Mouse (Mus musculus): ENCODE data around the gene Kirrel. TPM values are rescaled to one million over a fixed set of nuclear protein-coding genes. Genes with fewer than 3 reads are reported as not detected.
"Not testable (repeated sequence)": the region's sequence is repeated elsewhere in the genome, so short reads cannot be mapped to it uniquely, and the experiment has no call there.

Gene Kirrel
- polyA plus RNA-seq, 1 experiment from 2014 or later = 2.7 TPM

DNA sequence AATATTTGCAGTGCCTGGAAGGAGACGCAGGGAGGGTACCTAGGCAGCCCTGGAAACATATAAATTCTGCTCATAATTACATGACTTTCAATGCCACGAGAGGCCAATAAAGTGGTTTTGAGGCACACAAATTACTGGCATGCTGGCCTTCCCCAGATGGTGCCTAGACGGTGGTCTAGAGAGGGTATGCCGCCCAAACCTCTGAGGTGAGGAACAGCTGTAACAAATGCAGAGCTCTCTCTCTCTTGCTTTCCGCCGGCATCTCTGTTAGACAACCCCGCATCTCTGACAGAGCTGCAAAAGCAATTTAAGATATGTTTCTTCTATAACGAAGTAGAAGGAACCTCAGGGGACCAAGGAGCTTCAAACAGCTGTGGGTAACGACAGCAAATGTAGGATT lies 56.3 kb downstream of the Kirrel start:
- Histone ChIP-seq H3K27ac (no peak overlapping the region), H3K27me3 (replicated peaks) (no peaks in the 10 kb centered on the region), H3K9me3 (replicated peaks) (no peaks in the 10 kb centered on the region), H3K36me3 (no peaks in the 10 kb centered on the region), H3K4me1 (peaks cover 3% of the 10 kb centered on the region; the same call in 1 of the 2 replicates), H3K9ac (no peak overlapping the region), H3K4me3 (no peak overlapping the region), H3K4me2 (no peak overlapping the region)
- WGBS (ENCODE audit: insufficient replicate concordance) = 75% methylated on average over 9 of the region's 9 CpGs
- no peak for ATAC-seq

DNA sequence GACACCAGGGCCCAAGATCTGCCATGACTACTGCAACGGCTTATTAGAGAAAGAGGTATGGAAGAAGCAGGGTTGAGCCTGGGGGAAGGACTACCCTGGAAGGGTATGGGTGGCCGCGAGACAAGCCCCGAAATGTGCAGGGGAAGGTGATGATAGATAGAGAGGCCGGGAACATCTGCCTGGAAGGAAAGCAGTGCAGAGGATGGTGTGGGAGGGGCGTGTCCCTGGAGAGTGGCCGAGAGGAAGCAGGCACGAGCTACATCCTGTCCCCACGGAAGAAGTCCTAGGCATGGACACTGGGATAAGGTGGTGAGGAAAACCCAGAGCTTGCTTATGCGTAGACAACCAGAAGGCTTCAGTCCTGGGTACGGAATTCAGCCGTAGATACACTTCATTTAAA lies 56.9 kb downstream of the Kirrel start:
- Histone ChIP-seq H3K4me2 (no peak overlapping the region), H3K9me3 (replicated peaks) (no peaks in the 10 kb centered on the region), H3K36me3 (no peaks in the 10 kb centered on the region), H3K27me3 (replicated peaks) (no peaks in the 10 kb centered on the region), H3K27ac (no peak overlapping the region), H3K4me3 (no peak overlapping the region), H3K4me1 (peaks cover 3% of the 10 kb centered on the region; the same call in 1 of the 2 replicates), H3K9ac (no peak overlapping the region)
- ATAC-seq = no peak
- WGBS (ENCODE audit: insufficient replicate concordance) = 28% methylated on average over 12 of the region's 12 CpGs

- no peak overlapping the region for H3K4me3 ChIP-seq
- no peak for ATAC-seq
- no peaks in the 10 kb centered on the region for H3K36me3 ChIP-seq
- H3K9me3 ChIP-seq (replicated peaks) = no peaks in the 10 kb centered on the region
- WGBS (ENCODE audit: insufficient replicate concordance) = 62% methylated on average over 6 of the region's 6 CpGs
- no peaks in the 10 kb centered on the region for H3K27me3 ChIP-seq (replicated peaks)
- peaks cover 3% of the 10 kb centered on the region; the same call in 1 of the 2 replicates for H3K4me1 ChIP-seq
- H3K27ac ChIP-seq = no peak overlapping the region
- no peak overlapping the region for H3K4me2 ChIP-seq
- H3K9ac ChIP-seq = no peak overlapping the region
Measured at GRCm38 (mm10) chr3:87115726-87116540, 58.6 kb downstream of the Kirrel start.

- WGBS (ENCODE audit: insufficient replicate concordance) = 70% methylated on average over 8 of the region's 8 CpGs
- Histone ChIP-seq H3K4me1 (peaks cover 3% of the 10 kb centered on the region; the same call in 1 of the 2 replicates), H3K9me3 (replicated peaks) (no peaks in the 10 kb centered on the region), H3K27ac (no peak overlapping the region), H3K9ac (no peak overlapping the region), H3K4me3 (no peak overlapping the region), H3K27me3 (replicated peaks) (no peaks in the 10 kb centered on the region), H3K4me2 (no peak overlapping the region), H3K36me3 (no peaks in the 10 kb centered on the region)
- no peak for ATAC-seq
Measured at GRCm38 (mm10) chr3:87115271-87115670, 59.3 kb downstream of the Kirrel start.

DNA sequence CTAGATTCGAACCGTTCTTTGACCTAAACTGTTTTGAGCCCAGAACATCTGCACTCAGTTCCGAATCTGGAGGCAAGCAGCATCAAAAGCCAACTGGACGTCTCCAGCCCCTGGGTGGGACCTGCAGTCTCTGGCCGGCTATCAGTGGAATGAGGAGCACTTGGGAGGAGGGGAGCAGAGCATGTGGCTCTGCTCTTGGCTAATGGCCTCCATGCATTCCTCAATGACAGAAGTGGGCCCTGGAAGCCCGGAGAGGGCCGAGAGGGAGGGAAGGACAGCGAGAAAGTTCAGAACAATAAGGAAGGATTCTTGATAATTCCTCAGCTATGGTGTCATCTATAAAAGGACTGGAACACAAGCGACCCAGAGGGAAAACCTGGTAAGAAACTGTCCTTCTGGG lies 59.7 kb downstream of the Kirrel start:
- H3K36me3 ChIP-seq = no peaks in the 10 kb centered on the region
- no peak for ATAC-seq
- H3K27me3 ChIP-seq (replicated peaks) = no peaks in the 10 kb centered on the region
- H3K9me3 ChIP-seq (replicated peaks) = no peaks in the 10 kb centered on the region
- peaks cover 3% of the 10 kb centered on the region; the same call in 1 of the 2 replicates for H3K4me1 ChIP-seq
- no peak overlapping the region for H3K27ac ChIP-seq
- WGBS (ENCODE audit: insufficient replicate concordance) = 59% methylated on average over 9 of the region's 9 CpGs
- H3K9ac ChIP-seq = no peak overlapping the region
- H3K4me3 ChIP-seq = no peak overlapping the region
- no peak overlapping the region for H3K4me2 ChIP-seq

- H3K9me3 ChIP-seq (replicated peaks); H3K4me3 ChIP-seq; H3K27ac ChIP-seq; ATAC-seq; H3K27me3 ChIP-seq (replicated peaks); H3K4me1 ChIP-seq; H3K4me2 ChIP-seq; H3K36me3 ChIP-seq; H3K9ac ChIP-seq: not testable (repeated sequence)
- WGBS (ENCODE audit: insufficient replicate concordance) = 52% methylated on average over 1 of the region's 1 CpGs
Measured at GRCm38 (mm10) chr3:87113881-87114280, 60.7 kb downstream of the Kirrel start.

DNA sequence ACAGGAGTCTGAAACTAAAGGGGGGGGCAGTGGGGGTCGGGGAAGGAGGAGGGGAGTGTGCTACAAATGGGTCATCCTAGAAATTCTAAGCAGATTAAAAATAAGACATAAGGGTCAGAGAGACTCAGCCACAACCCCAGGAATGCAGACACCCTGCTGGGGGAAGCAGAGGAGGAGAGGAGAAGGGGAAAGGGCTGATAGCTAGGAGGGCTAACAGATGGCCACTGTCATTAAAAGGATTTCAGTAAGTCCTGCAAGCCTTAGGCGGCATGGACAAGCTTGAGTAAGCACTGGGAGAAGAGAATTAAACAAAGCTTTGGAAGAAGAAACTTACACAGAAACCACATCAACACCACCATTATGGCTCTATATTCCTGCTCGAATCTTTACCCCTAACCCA lies 62.3 kb downstream of the Kirrel start:
- no peaks in the 10 kb centered on the region for H3K9me3 ChIP-seq (replicated peaks)
- H3K36me3 ChIP-seq = no peaks in the 10 kb centered on the region
- H3K4me1 ChIP-seq = peaks cover 3% of the 10 kb centered on the region; the same call in 1 of the 2 replicates
- no peak overlapping the region for H3K4me3 ChIP-seq
- WGBS (ENCODE audit: insufficient replicate concordance) = 43% methylated on average over 3 of the region's 3 CpGs
- no peak overlapping the region for H3K4me2 ChIP-seq
- no peak overlapping the region for H3K27ac ChIP-seq
- H3K27me3 ChIP-seq (replicated peaks) = no peaks in the 10 kb centered on the region
- no peak for ATAC-seq
- H3K9ac ChIP-seq = no peak overlapping the region

- Histone ChIP-seq H3K27ac (no peak overlapping the region), H3K36me3 (no peaks in the 10 kb centered on the region), H3K27me3 (replicated peaks) (no peaks in the 10 kb centered on the region), H3K9ac (no peak overlapping the region), H3K9me3 (replicated peaks) (no peaks in the 10 kb centered on the region), H3K4me2 (no peak overlapping the region), H3K4me1 (no peaks in the 10 kb centered on the region), H3K4me3 (no peak overlapping the region)
- ATAC-seq = no peak
- WGBS (ENCODE audit: insufficient replicate concordance) = 41% methylated on average over 2 of the region's 2 CpGs
Measured at GRCm38 (mm10) chr3:87104856-87105255, 69.7 kb downstream of the Kirrel start.

DNA sequence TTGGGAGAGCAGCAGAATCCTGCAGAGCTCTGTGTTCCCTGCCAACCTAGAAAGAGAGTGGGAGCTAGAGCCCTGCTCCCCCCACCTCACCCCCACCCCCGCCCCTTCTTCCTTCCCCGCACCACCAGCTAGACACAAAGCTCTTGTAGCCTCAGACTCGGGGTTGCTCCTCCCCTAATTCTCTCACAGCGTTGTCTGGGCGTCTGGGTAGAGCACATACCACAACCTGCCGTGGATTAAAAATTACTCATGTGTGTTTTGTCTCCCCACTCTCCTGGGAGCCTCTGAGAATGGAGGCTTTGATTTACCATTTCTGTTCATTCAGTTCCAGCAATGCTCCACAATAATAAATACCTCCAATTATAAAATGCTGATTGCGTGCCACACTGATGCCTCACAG lies 72.2 kb downstream of the Kirrel start:
- no peaks in the 10 kb centered on the region for H3K4me1 ChIP-seq
- ATAC-seq = no peak
- no peak overlapping the region for H3K4me2 ChIP-seq
- 63% methylated on average over 7 of the region's 7 CpGs for WGBS (ENCODE audit: insufficient replicate concordance)
- no peaks in the 10 kb centered on the region for H3K27me3 ChIP-seq (replicated peaks)
- H3K36me3 ChIP-seq = no peaks in the 10 kb centered on the region
- H3K4me3 ChIP-seq = no peak overlapping the region
- no peak overlapping the region for H3K27ac ChIP-seq
- no peaks in the 10 kb centered on the region for H3K9me3 ChIP-seq (replicated peaks)
- no peak overlapping the region for H3K9ac ChIP-seq

GRCm38 (mm10) chr3:87100911-87101310 lies 73.6 kb downstream of the Kirrel start:
- Histone ChIP-seq H3K9me3 (replicated peaks) (no peaks in the 10 kb centered on the region), H3K27ac (no peak overlapping the region), H3K4me3 (no peak overlapping the region), H3K4me1 (no peaks in the 10 kb centered on the region), H3K9ac (no peak overlapping the region), H3K27me3 (replicated peaks) (no peaks in the 10 kb centered on the region), H3K36me3 (no peaks in the 10 kb centered on the region), H3K4me2 (no peak overlapping the region)
- 47% methylated on average over 4 of the region's 4 CpGs for WGBS (ENCODE audit: insufficient replicate concordance)
- no peak for ATAC-seq

DNA sequence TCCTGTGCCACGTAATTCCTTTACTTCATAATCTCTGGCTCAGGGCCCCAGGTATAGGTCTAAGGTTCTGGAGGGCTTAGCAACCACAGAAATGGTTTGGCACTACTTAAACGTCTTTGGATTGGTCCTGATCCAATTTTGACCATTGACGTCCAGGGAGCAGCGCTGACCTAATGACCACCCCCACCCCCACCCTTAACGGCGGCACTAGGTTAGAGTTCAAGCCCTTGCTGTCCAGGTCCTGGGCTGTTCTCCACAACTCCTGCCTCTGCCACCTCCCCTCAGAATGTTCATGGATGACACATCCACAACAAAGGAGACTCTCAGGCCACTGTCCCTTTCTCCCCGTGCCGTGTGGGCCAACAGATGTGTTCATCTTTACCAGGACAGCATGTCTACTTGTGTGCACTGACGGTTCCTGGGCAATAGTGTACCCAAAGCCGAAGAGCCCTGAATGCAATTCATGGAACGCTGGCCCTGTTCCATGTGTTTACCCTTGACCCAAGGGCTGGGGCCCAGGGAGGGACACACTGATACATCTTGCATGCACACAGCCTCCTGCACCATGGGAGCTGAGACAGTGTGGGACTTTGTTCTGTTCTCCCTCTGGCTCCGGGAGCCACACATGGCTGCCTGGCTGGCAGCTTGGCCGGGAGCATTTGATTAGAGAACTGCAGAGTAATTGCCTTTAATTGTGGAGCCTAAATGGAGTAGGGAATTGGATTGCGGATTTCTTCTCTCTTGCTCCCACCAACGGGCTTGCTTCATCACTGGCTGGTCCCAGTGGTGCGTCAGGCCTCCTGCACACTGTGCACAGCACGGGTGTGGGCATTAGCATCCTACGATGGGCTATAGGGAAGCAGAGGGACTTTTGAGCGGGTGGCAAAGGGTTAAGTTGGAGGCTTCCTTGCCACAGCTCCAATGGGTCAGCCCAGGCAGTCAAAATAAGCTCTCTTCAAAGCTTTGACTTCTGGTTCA lies 76.3 kb downstream of the Kirrel start:
- H3K4me3 ChIP-seq = no peak overlapping the region
- 79% methylated on average over 19 of the region's 19 CpGs for WGBS (ENCODE audit: insufficient replicate concordance)
- H3K9me3 ChIP-seq (replicated peaks) = no peaks in the 10 kb centered on the region
- no peak overlapping the region for H3K27ac ChIP-seq
- no peak for ATAC-seq
- H3K36me3 ChIP-seq = no peaks in the 10 kb centered on the region
- H3K4me2 ChIP-seq = no peak overlapping the region
- H3K4me1 ChIP-seq = no peaks in the 10 kb centered on the region
- H3K9ac ChIP-seq = no peak overlapping the region
- H3K27me3 ChIP-seq (replicated peaks) = no peaks in the 10 kb centered on the region

GRCm38 (mm10) chr3:87097205-87097604 lies 77.3 kb downstream of the Kirrel start:
- H3K4me3 ChIP-seq = no peak overlapping the region
- no peaks in the 10 kb centered on the region for H3K4me1 ChIP-seq
- H3K27ac ChIP-seq = no peak overlapping the region
- no peak overlapping the region for H3K4me2 ChIP-seq
- H3K9ac ChIP-seq = no peak overlapping the region
- no peaks in the 10 kb centered on the region for H3K9me3 ChIP-seq (replicated peaks)
- no peaks in the 10 kb centered on the region for H3K27me3 ChIP-seq (replicated peaks)
- ATAC-seq = no peak
- WGBS (ENCODE audit: insufficient replicate concordance) = 80% methylated on average over 9 of the region's 9 CpGs
- H3K36me3 ChIP-seq = no peaks in the 10 kb centered on the region

Data from liver, embryonic 12.5 days (tissue).